Mouse (Mus musculus): ENCODE measurements around the gene Isx. TPM values are rescaled to one million over a fixed set of nuclear protein-coding genes. Genes with fewer than 3 reads are reported as not detected.

The Isx gene
- polyA plus RNA-seq (2012; rRNA removed), result not detected in 2 replicates

DNA sequence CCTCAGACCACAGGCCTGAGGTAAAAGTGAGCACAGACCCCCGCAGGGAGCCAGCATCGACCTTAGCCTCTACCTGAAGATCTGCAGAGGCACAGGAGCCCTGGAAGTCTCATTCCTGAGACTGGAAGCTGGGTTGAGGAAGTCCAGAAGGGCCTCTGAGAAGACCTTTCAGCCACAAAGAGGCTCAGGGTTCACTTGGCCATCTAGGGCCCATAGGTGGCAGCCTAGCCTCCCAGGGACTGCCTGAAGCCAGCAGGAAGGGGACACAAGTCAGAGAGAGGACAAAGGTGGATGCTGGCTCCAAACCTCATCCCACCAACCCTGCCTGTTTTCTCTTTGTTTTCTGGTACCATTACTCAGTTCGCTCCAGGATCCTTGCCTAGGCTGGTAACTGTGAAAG is at the start of gene Isx:
Gene Isx (plus strand): TSS at position 234 of the 400 bp plus-strand sequence.
- TF ChIP-seq CTCF (IDR thresholded peaks at IDR 0.05; ENCODE audit: borderline replicate concordance, extremely low read depth, insufficient read depth, insufficient read length) (no peak), POLR2A (IDR thresholded peaks at IDR 0.05; ENCODE audit: borderline replicate concordance, extremely low read depth, insufficient read depth, insufficient read length, poor library complexity, severe bottlenecking) (no peak)
- no peak for DNase-seq (ENCODE audit: low read depth)

DNA sequence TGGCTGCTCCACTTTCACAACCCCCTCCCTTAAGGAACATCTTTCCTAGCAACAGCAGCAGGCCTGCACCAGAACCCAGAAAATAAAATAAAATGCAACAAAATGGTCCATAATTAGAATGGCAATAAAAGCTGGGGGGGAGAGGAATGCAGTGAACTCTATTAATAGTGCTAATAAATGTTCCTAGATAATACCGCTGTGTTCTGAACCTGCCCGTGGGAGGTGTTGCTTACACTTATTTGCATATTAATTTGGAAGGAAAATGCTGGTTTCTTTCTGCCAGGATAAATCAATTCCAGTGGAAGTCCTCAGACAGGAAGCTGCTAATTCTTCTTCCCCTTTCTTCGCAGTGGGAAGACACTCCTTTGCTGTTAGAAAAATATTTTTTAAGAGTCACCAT is 45.3 kb upstream of the Isx start:
- TF ChIP-seq POLR2A (IDR thresholded peaks at IDR 0.05; ENCODE audit: borderline replicate concordance, extremely low read depth, insufficient read depth, insufficient read length, poor library complexity, severe bottlenecking) (no peak), CTCF (IDR thresholded peaks at IDR 0.05; ENCODE audit: borderline replicate concordance, extremely low read depth, insufficient read depth, insufficient read length) (no peak)
- DNase-seq (ENCODE audit: low read depth), result peak; percentile 11

DNA sequence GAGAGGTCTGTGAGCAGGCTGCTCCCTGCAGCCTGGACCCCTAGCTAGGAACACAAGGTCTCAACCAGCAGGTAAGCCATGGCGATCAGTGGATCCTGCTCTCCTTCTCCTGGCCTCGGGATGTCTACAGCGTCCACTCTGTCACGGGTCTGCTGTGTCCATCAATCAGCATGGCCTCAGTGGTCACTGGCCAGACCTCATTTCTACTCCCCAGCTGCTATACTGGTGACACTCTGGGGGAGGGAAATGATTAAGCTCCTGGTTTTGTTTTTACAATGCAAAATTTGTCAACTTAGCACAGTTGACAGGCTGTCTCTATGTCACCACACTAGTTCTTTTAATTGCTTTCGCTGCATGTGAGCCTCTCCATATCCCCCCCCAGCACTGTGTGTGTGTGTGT is 41.7 kb upstream of the Isx start:
- no peak for TF ChIP-seq POLR2A (IDR thresholded peaks at IDR 0.05; ENCODE audit: borderline replicate concordance, extremely low read depth, insufficient read depth, insufficient read length, poor library complexity, severe bottlenecking)
- TF ChIP-seq CTCF (IDR thresholded peaks at IDR 0.05; ENCODE audit: borderline replicate concordance, extremely low read depth, insufficient read depth, insufficient read length), result no peak
- DNase-seq (ENCODE audit: low read depth), result no peak

DNA sequence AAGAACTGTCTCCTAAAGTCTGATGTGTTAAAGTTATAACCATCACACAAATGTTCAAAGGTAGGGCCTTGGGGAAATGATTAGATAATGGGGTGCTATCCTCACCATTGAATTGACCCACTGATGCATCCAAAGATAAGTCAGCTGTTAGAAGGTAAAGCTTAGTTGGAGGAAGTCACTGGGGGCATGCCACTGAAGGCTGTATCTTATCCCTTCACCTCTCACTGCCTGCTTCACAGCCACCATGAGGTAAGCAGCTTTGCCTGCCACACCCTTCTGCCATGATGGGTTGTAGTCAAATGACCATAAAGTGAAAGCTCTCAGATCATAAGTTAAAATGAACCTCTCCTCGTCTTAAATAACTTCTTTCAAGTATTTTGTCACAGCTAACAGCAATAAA is 38.7 kb upstream of the Isx start:
- no peak for DNase-seq (ENCODE audit: low read depth)

DNA sequence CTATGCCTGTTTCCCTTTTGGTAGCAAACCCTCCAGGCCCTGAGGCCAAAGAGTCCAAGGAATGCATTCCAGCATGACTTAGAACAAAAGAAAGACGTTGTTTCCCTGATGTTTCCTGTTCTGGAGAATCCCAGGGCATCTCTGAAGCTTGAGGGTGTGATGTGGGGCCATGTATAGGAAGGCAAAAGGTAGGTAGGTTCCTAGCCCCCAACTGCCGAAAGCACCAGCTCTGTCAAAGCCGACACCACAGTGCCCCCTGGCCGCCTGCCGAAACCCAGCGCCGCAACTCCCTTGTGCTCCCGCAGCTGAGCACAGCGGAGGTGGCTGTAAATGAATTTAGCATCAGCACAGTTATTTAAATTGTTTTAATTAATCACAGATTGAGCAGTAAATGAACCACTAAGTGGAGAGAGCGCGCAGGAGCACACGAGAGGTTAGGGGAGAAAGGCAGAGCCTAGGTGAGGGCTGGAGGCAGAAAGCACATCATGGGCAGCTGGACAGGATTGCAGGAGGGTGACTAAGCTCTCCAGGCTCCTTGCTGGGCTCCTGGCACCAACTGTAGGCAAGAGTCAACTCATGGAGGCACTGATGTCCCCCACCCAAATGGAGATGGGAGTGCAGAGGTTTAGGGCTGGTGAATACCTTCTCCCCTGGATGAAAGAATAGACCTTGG is 25.5 kb upstream of the Isx start:
- TF ChIP-seq POLR2A (IDR thresholded peaks at IDR 0.05; ENCODE audit: borderline replicate concordance, extremely low read depth, insufficient read depth, insufficient read length, poor library complexity, severe bottlenecking) (no peak), CTCF (IDR thresholded peaks at IDR 0.05; ENCODE audit: borderline replicate concordance, extremely low read depth, insufficient read depth, insufficient read length) (peak; percentile 54; the same call in 1 of the 2 replicates)
- DNase-seq (ENCODE audit: low read depth), result peak; percentile 53

More for the DNA sequence above, 38.7 kb upstream of the Isx start:
- TF ChIP-seq POLR2A (IDR thresholded peaks at IDR 0.05; ENCODE audit: borderline replicate concordance, extremely low read depth, insufficient read depth, insufficient read length, poor library complexity, severe bottlenecking) (no peak), CTCF (IDR thresholded peaks at IDR 0.05; ENCODE audit: borderline replicate concordance, extremely low read depth, insufficient read depth, insufficient read length) (no peak)

DNA sequence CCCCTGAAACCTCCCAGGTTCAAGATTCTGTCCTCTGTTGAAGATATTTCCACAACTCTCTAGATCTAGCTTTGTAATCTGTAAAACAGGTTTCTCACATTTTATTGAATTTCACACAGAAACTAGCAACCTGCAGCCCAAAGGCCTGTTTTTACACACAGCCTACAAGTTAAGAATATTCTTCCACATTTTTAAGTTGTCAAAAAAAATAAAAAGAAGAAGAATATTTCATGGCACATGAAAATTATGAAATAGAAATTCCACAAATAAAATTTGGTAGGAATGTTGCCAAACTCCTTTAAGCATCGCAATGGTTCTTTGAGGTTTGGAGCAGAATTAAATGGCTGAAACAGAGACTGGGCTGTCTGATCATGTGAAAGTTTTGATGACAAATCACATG is 24.3 kb upstream of the Isx start:
- no peak for DNase-seq (ENCODE audit: low read depth)
- TF ChIP-seq CTCF (IDR thresholded peaks at IDR 0.05; ENCODE audit: borderline replicate concordance, extremely low read depth, insufficient read depth, insufficient read length), result no peak
- TF ChIP-seq POLR2A (IDR thresholded peaks at IDR 0.05; ENCODE audit: borderline replicate concordance, extremely low read depth, insufficient read depth, insufficient read length, poor library complexity, severe bottlenecking), result no peak

DNA sequence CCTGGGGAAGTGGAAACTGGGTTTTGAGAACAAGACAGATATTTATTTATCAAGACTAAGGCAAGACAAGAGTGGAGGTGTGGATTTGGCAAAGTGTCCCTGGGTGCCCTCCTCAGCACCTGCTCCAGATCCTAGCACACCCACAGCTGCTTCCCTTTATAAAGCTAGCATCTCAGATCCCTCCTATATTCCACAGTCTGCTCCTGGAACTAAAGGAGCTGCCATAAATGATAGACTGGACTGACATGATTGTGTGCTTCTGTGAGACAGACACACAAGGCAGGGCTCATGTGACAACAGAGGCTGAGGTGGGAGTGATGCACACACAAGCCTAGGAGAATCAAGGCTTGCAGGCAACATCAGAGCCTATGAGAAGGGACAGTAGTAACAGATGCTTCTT is 22.0 kb upstream of the Isx start:
- TF ChIP-seq POLR2A (IDR thresholded peaks at IDR 0.05; ENCODE audit: borderline replicate concordance, extremely low read depth, insufficient read depth, insufficient read length, poor library complexity, severe bottlenecking) (no peak), CTCF (IDR thresholded peaks at IDR 0.05; ENCODE audit: borderline replicate concordance, extremely low read depth, insufficient read depth, insufficient read length) (no peak)
- DNase-seq (ENCODE audit: low read depth), result no peak

DNA sequence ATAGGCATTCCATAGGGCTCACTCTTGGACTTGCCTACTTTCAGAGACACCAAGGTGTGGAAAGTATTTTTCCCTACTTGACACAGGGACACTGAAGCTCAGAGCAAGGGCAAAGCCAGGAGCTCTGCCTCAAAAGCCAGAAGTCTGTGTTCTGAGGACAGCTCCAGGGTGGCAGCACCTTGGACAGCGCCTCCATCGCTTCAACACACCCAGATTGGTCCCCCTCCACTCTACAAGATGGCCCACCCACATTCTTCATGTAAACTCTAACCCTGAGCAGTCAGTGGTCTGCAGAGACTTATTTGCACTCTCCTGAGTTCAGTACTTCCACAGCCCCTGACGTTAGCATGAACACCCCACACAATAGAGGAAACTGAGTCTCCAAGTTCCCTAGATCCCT is 21.1 kb upstream of the Isx start:
- no peak for DNase-seq (ENCODE audit: low read depth)
- TF ChIP-seq POLR2A (IDR thresholded peaks at IDR 0.05; ENCODE audit: borderline replicate concordance, extremely low read depth, insufficient read depth, insufficient read length, poor library complexity, severe bottlenecking) (no peak), CTCF (IDR thresholded peaks at IDR 0.05; ENCODE audit: borderline replicate concordance, extremely low read depth, insufficient read depth, insufficient read length) (no peak)

DNA sequence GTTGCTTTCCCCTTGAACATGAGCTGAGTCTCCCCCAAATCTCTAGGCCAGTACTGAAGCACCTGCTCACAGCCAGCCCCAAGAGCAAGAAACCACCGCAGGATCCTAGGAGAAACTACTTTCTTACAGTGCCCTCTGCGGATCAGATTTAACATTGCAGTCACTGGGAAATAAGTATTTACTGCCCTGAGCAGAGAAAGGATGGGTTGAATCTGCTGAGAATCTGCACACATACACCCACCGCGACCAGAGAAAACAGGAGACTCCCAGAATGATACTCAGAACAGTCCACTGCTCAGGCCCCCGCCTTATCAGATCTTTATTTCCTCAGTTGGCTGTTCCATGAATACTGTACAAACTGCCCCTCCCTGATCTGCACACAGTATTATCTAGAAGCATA is 19.5 kb upstream of the Isx start:
- TF ChIP-seq POLR2A (IDR thresholded peaks at IDR 0.05; ENCODE audit: borderline replicate concordance, extremely low read depth, insufficient read depth, insufficient read length, poor library complexity, severe bottlenecking) (no peak), CTCF (IDR thresholded peaks at IDR 0.05; ENCODE audit: borderline replicate concordance, extremely low read depth, insufficient read depth, insufficient read length) (peak; percentile 56; the same call in 1 of the 2 replicates)

DNA sequence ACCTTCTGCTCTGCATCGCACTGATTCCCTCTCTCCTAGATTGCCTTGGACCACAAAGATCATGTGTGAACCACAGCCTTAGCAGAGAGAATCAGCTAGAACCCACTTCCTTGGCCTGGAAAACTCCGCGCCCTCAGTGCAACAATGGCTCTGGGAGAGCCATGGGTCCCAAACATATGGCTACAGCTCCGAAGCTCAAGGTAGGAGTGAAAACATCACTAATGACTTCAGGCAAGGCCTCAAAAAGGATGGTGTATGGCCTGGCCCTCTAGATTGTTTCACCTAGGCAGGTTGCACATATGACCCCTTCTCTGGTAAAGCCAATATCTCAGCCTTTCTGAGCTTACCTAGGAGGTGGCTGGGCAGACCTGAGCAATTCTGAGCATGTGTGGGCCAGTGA is 18.2 kb upstream of the Isx start:
- TF ChIP-seq CTCF (IDR thresholded peaks at IDR 0.05; ENCODE audit: borderline replicate concordance, extremely low read depth, insufficient read depth, insufficient read length), result no peak
- TF ChIP-seq POLR2A (IDR thresholded peaks at IDR 0.05; ENCODE audit: borderline replicate concordance, extremely low read depth, insufficient read depth, insufficient read length, poor library complexity, severe bottlenecking), result no peak
- no peak for DNase-seq (ENCODE audit: low read depth)

More for the DNA sequence above, 19.5 kb upstream of the Isx start:
- peak; percentile 74 for DNase-seq (ENCODE audit: low read depth)

DNA sequence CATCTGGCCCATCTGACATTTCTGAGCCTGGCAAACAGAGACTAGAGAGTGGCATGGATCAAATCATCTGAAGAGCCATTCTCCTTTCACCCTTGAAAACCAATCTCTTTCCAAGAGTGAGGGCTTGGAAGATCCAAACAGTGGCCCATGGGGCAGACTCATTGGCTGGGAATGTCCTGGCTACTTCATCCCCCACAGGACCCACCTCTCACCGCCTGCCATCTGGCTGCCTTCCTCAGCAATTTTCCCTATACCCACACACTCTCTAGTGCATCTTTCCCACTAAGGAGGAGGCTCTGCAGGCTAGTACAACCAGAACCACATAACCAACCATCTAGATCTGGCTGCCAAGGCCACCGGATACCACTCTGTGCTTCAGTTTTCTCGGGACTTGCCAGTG is 17.6 kb upstream of the Isx start:
- no peak for DNase-seq (ENCODE audit: low read depth)
- TF ChIP-seq POLR2A (IDR thresholded peaks at IDR 0.05; ENCODE audit: borderline replicate concordance, extremely low read depth, insufficient read depth, insufficient read length, poor library complexity, severe bottlenecking) (no peak), CTCF (IDR thresholded peaks at IDR 0.05; ENCODE audit: borderline replicate concordance, extremely low read depth, insufficient read depth, insufficient read length) (no peak)

DNA sequence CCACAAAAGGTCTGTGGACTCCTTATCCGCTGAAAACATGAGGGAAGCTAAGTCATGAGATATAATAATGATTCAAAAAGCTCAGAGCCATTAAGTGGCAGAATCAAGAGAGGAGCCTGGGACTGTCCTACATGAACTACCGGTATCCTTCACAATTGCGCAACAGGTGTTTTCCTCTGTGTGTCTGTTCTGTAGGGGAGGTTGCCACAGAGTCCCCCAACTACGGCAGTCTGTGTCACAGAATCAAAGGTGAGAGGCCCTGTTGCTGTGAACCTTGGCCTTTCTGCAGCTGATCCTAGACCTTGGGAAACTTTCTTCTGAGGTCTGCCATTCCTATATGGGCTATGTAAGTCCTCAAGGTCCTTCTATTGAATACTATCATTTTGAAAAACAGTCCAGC is 13.7 kb upstream of the Isx start:
- DNase-seq (ENCODE audit: low read depth), result no peak

More for the DNA sequence above, 13.7 kb upstream of the Isx start:
- TF ChIP-seq CTCF (IDR thresholded peaks at IDR 0.05; ENCODE audit: borderline replicate concordance, extremely low read depth, insufficient read depth, insufficient read length) (no peak), POLR2A (IDR thresholded peaks at IDR 0.05; ENCODE audit: borderline replicate concordance, extremely low read depth, insufficient read depth, insufficient read length, poor library complexity, severe bottlenecking) (no peak)
